Mouse (Mus musculus) heart, embryonic 16.5 days (tissue): ENCODE results near the gene Olfml1. TPM values are rescaled to one million over a fixed set of nuclear protein-coding genes. Genes with fewer than 3 reads are reported as not detected.

Experiments used
- ATAC-seq: fragments of 200-750 bp; cut with Nextera tagmentation; replicated peaks from 2 replicates; pipeline ENCODE4 v1.8.0; 2017; ENCODE audit warnings: moderate number of reproducible peaks; ENCODE audit not compliant: insufficient read depth, low FRiP score; ENCODE audit errors: extremely low read depth
- H3K27ac ChIP-seq: fragments of 300-500 bp; sonication (generic); 2 replicates; pipeline ENCODE4 v1.5.1; 2014; ENCODE audit warnings: mild to moderate bottlenecking, low read length, control low read depth, moderate library complexity
- H3K27me3 ChIP-seq: fragments of 300-500 bp; sonication (generic); 2 replicates; pipeline ENCODE4 v1.6.1; 2014; ENCODE audit warnings: low read length, mixed read lengths; ENCODE audit not compliant: control insufficient read depth, insufficient read depth
- H3K36me3 ChIP-seq: fragments of 300-500 bp; sonication (generic); 2 replicates; pipeline ENCODE4 v1.6.1; 2014; ENCODE audit not compliant: control insufficient read depth, insufficient read depth
- H3K4me1 ChIP-seq: fragments of 300-500 bp; sonication (generic); 2 replicates; pipeline ENCODE4 v1.6.1; 2014; ENCODE audit warnings: low read length, mixed read lengths; ENCODE audit not compliant: control insufficient read depth, insufficient read depth
- H3K4me2 ChIP-seq: fragments of 300-500 bp; sonication (generic); 2 replicates; pipeline ENCODE4 v1.6.1; 2014; ENCODE audit warnings: low read depth, mild to moderate bottlenecking, control low read depth, low read length
- H3K4me3 ChIP-seq: fragments of 300-500 bp; sonication (generic); 2 replicates; pipeline ENCODE4 v1.5.1; 2014; ENCODE audit warnings: mild to moderate bottlenecking, control low read depth, low read length
- H3K9ac ChIP-seq: fragments of 300-500 bp; sonication (generic); 2 replicates; pipeline ENCODE4 v1.6.1; 2014; ENCODE audit warnings: low read length, control low read depth
- H3K9me3 ChIP-seq: fragments of 300-500 bp; sonication (generic); replicated peaks from 2 replicates; pipeline ENCODE4 v1.6.1; 2016; ENCODE audit warnings: low read length; ENCODE audit not compliant: control insufficient read depth
- WGBS: fragments of 180-500 bp; shearing (Covaris S2); extraction: QIAGEN DNeasy Blood & Tissue Kit; methylation state at CpG from one replicate; pipeline ENCODE4 v1.1.7; 2014; 5-methylcytosine and 5-hydroxymethylcytosine counted together
- polyA plus RNA-seq: library from polyadenylated mRNA; unstranded; fragments of >200 nt; fragmentation: Nextera tagmentation; extraction: Ambion mirVana; gene quantifications from 2 replicates; pipeline ENCODE4 v1.2.1, GENCODE M21; 2015

Gene Olfml1
- polyA plus RNA-seq, 1 experiment from 2014 or later = 6.6 TPM

DNA sequence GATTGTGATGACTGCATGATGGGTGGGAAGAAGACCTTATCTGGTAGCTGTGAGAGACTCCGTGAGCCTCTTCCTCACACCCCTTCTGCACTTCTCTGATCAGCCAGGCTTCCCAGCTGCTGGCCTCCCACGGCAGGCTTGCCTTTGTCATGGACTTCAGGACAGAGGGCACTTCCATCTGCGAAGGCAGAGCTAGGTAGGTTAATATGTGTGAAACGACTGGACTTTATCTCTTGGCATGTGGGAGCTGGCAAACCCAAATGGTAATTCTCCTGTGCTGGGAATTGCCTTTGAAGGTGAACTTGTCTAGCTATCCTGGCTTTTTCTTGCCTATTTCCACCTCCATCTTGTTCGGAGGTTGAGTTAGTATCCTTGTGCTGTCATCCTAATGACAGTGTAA is 33.4 kb downstream of the Olfml1 start:
- no peak overlapping the region for H3K4me2 ChIP-seq
- H3K4me1 ChIP-seq = no peaks in the 10 kb centered on the region
- H3K27ac ChIP-seq = no peak overlapping the region
- 54% methylated on average over 5 of the region's 5 CpGs for WGBS
- no peaks in the 10 kb centered on the region for H3K36me3 ChIP-seq
- ATAC-seq = no peak
- no peaks in the 10 kb centered on the region for H3K9me3 ChIP-seq
- H3K4me3 ChIP-seq = no peak overlapping the region
- H3K9ac ChIP-seq = no peak overlapping the region
- H3K27me3 ChIP-seq = no peaks in the 10 kb centered on the region

DNA sequence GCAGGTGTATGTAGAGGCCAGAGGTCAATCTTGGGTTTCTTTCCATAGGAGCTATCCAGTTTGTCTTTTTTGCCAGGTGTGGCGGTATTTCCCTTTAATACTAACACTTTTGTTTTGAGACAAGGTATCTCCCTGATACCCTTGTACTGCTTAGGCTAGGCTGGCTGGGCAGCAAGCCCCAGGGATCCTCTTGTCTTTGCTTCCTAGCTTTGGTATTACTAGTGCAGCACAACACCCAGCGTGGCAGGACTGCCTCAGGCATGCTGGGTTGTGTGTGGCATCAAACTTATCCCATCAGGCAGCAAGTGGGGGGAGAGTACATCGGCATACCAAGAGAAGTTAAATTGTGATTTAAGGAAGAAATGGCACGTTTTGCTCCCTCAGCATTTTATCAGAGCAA is 35.3 kb downstream of the Olfml1 start:
- no peaks in the 10 kb centered on the region for H3K4me1 ChIP-seq
- 76% methylated on average over 4 of the region's 4 CpGs for WGBS

DNA sequence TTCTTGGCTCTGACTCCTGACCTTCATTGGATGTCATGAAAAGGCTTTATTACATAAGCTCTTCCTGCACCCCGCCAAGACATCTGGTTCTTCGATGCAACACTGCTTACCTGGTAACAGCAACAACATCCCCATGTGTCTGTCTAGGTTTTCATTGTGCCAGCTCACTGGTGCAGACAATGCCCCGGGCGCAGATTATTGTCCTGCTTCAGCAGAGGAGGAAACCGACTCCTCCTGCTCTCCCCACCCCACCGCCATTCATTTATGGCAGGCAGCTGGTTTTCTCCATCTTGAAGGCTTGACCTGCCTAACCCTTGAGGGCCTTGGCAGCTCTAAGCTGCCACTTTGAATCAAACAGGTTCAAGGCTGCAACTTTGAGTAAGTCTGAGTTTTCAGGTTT is 35.7 kb downstream of the Olfml1 start:
- Histone ChIP-seq H3K9me3 (no peaks in the 10 kb centered on the region), H3K36me3 (no peaks in the 10 kb centered on the region), H3K4me3 (no peak overlapping the region), H3K4me1 (no peaks in the 10 kb centered on the region), H3K9ac (no peak overlapping the region), H3K4me2 (no peak overlapping the region), H3K27ac (no peak overlapping the region), H3K27me3 (no peaks in the 10 kb centered on the region)
- ATAC-seq = no peak
- 80% methylated on average over 6 of the region's 6 CpGs for WGBS

More for the DNA sequence above, 35.3 kb downstream of the Olfml1 start:
- H3K27me3 ChIP-seq = no peaks in the 10 kb centered on the region
- H3K27ac ChIP-seq = no peak overlapping the region
- H3K9ac ChIP-seq = no peak overlapping the region
- ATAC-seq = no peak
- no peak overlapping the region for H3K4me3 ChIP-seq
- no peaks in the 10 kb centered on the region for H3K9me3 ChIP-seq
- no peaks in the 10 kb centered on the region for H3K36me3 ChIP-seq
- no peak overlapping the region for H3K4me2 ChIP-seq

DNA sequence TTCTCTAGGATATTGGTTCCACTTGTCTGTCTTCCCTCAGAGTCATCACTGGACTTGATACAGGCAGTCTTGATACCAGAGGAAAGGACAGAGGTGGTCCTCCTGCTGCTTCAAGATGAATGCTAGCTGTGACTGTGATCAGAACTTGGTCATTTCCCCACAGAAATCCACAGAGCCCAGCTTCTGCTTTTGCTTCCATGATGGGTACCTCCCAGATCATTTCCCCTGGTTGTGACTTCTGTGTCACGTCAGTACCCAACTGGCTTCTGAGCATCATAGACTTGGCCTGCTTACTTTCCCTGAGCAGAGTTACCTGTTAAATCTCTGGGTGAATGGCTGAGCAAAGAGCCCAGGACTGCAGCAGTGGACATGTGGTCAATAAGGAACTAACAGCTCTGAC is 40.5 kb downstream of the Olfml1 start:
- Histone ChIP-seq H3K9ac (no peak overlapping the region), H3K36me3 (no peaks in the 10 kb centered on the region), H3K27me3 (no peaks in the 10 kb centered on the region), H3K4me3 (no peak overlapping the region), H3K9me3 (no peaks in the 10 kb centered on the region), H3K27ac (no peak overlapping the region), H3K4me2 (no peak overlapping the region), H3K4me1 (no peaks in the 10 kb centered on the region)
- no peak for ATAC-seq
- 87% methylated on average over 1 of the region's 1 CpGs for WGBS

DNA sequence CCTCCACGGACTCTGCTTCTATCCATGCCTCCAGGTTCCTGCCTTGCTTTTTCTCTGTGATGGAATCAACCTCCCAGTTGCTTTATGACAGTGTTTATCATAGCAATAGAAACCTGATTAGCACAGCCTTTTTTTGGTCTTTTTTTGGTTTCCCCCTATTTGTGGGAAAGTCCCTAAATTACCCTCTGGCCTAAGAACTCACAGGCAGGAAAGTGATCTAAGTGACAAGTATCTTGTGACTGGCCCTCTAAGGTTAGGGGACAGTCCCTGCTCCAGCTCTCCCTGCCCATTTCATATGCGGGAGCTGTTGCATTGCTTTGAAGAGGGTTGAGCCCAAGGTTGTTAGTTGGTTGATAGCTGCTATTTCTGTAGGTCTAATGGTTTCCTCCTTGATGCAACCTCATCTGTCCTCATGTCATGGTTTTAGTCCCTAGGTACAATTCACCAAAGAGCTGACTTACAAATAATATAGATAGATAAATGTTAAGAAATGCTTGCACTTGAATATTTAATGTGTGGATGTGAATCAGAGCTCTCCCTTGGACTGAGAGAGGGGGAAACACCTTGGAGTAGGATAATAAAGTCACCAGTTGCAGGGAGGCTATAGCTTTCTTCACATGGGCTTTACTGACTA is 42.5 kb downstream of the Olfml1 start:
- Histone ChIP-seq H3K36me3 (no peaks in the 10 kb centered on the region), H3K9me3 (no peaks in the 10 kb centered on the region), H3K27me3 (no peaks in the 10 kb centered on the region), H3K4me3 (no peak overlapping the region), H3K4me1 (no peaks in the 10 kb centered on the region), H3K9ac (no peak overlapping the region), H3K4me2 (no peak overlapping the region), H3K27ac (no peak overlapping the region)
- WGBS = 93% methylated on average over 2 of the region's 2 CpGs
- no peak for ATAC-seq

DNA sequence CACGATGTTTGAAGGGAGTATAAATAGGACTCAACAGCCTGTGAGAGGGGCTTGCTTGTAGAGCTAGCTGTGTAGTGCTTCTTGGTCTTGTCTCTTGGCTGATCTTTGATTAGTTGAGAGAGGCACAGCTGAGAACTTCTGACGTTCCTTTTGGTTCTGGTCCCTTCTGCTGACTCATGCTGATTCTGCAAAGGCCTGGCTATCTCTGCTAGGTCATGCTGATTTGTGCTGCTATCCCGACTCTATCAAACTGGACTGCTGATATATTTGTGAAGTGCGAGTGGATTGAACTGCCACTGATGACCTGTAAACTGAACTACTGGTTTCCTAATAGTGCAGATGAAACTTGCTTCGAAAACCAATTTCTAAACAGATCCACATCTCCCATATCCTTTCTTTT is 43.6 kb downstream of the Olfml1 start:
- ATAC-seq = no peak
- Histone ChIP-seq H3K36me3 (no peaks in the 10 kb centered on the region), H3K4me1 (no peaks in the 10 kb centered on the region), H3K9me3 (no peaks in the 10 kb centered on the region), H3K4me3 (no peak overlapping the region), H3K27me3 (no peaks in the 10 kb centered on the region), H3K9ac (no peak overlapping the region), H3K4me2 (no peak overlapping the region), H3K27ac (no peak overlapping the region)
- WGBS = 68% methylated on average over 5 of the region's 5 CpGs

DNA sequence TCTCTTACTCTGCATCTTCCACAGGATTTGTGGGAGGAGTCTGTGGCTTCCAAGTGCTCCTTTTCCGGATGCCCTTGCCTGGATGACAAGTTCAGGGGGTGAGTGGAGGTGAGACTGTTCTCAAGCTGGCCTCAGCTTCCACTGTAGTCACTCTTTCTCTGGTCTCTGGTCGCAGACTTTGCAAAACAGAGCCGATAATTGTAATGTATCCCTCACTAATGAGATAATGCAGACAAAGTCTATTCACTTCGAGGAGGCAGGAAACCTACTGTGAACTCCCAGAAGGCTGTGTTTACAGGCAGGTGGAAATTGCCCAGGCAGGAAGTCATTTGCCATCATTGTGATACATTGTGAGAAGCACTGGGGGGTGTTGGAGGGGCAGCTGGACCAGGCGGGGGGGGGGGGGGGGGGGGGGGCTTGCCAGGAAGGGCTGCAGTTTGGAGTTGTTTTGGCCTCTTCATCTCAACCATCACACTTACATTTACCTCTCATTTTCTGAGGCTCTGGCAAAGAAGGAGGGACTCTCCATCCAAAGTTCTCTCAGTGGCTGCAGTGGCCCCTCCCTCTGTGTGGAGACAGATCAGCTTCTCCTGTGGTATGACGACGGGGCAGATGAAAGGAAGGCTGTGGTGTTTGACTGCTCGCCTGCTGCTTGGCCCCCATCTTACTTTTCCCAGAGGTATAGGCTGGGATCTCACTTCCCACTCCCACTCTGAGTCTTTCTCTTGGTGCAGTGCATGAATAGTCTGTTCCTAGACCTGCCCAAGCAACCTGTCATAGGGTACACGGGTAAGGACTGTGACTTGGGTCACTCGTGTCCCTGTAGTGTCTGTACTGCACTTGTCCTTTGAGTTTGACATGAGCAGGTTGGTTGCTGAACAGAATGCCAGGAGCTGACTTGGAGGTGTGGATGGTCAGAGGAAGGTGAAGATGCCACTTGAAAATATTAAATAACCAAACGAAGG is 51.1 kb downstream of the Olfml1 start:
- 39% methylated on average over 10 of the region's 11 CpGs for WGBS
- Histone ChIP-seq H3K27me3 (no peaks in the 10 kb centered on the region), H3K36me3 (no peaks in the 10 kb centered on the region), H3K4me3 (no peak overlapping the region), H3K9me3 (no peaks in the 10 kb centered on the region), H3K4me2 (no peak overlapping the region), H3K9ac (no peak overlapping the region), H3K27ac (no peak overlapping the region), H3K4me1 (no peaks in the 10 kb centered on the region)
- ATAC-seq = no peak

DNA sequence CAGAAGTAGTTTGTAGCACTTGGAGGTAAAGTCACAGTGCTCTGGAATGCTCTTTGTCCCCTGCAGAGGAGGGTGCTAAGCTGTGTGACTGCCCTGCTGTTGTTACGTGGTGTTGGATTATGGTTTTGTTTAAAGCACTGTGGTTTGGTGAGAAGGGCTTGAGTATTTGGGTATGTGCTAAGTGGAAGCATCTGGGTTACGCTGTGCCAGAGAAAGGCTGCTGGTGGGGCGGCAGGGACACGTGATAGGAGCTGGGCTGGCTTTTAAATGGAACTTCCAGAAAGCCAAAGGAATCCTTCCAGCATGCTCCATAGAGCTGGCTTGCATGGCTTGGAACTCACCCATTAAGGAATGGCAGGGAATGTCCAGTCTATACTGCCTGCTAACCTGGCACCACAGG is 52.0 kb downstream of the Olfml1 start:
- Histone ChIP-seq H3K36me3 (no peaks in the 10 kb centered on the region), H3K9me3 (no peaks in the 10 kb centered on the region), H3K27ac (no peak overlapping the region), H3K4me2 (no peak overlapping the region), H3K4me1 (no peaks in the 10 kb centered on the region), H3K9ac (no peak overlapping the region), H3K27me3 (no peaks in the 10 kb centered on the region), H3K4me3 (no peak overlapping the region)
- 57% methylated on average over 4 of the region's 4 CpGs for WGBS
- ATAC-seq = no peak

DNA sequence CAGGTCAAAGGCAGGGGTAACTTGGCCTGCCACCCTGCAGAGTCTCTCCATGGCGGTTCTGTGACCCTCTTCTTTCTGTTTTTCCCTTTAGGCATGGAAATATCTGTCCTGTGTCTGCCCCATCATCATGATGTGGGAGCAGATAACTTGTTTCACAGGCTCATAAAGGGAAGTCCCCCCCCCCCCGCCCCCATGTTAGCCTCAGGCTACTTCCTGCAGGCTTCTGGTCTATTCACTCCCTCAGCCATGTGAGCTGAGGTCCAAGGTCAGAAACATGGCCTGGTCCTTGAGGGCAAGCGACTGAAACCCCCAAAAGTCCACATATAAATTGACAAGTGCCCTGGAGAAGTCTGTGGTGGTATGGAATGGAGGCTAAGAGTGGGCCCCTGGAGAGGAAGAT is 52.9 kb downstream of the Olfml1 start:
- Histone ChIP-seq H3K36me3 (no peaks in the 10 kb centered on the region), H3K27me3 (no peaks in the 10 kb centered on the region), H3K9ac (no peak overlapping the region), H3K27ac (no peak overlapping the region), H3K4me3 (no peak overlapping the region), H3K9me3 (no peaks in the 10 kb centered on the region), H3K4me1 (no peaks in the 10 kb centered on the region), H3K4me2 (no peak overlapping the region)
- 72% methylated on average over 3 of the region's 3 CpGs for WGBS
- no peak for ATAC-seq
